Mouse (Mus musculus) cerebellum, adult 11-12 months (tissue): ENCODE results near the gene Ccdc51.

ENCODE experiments used
- DNase-seq: peaks from one replicate; pipeline ENCODE4 v3.0.0; 2022

Ccdc51 gene

GRCm38 (mm10) chr9:109098366-109098765 lies 16.1 kb downstream of the Ccdc51 start:
- no peak for DNase-seq

GRCm38 (mm10) chr9:109098969-109099368 lies 16.7 kb downstream of the Ccdc51 start:
- DNase-seq, result no peak

DNA sequence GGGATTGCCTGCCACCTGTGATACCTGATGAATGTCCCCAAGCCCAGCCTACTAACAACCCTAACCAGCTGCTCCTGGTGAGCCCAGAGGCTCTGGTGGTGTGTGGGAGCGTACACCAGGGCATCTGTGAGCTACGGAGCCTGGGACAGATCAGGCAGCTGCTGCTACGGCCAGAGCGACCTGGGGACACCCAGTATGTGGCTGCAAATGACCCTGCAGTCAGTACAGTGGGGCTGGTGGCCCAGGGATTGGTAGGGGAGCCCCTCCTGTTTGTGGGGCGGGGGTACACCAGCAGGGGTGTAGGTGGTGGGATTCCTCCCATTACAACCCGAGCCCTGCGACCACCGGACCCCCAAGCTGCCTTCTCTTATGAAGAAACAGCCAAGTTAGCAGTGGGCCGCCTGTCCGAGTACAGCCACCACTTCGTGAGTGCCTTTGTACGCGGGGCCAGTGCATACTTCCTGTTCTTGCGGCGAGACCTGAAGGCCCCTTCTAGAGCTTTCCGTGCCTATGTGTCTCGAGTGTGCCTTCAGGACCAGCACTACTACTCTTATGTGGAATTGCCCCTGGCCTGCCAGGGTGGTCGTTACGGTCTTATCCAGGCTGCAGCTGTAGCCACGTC lies 18.1 kb downstream of the Ccdc51 start:
- DNase-seq, result no peak

- no peak for DNase-seq
These were observed 19.7 kb downstream of the Ccdc51 start for GRCm38 (mm10) chr9:109101933-109102445.

DNA sequence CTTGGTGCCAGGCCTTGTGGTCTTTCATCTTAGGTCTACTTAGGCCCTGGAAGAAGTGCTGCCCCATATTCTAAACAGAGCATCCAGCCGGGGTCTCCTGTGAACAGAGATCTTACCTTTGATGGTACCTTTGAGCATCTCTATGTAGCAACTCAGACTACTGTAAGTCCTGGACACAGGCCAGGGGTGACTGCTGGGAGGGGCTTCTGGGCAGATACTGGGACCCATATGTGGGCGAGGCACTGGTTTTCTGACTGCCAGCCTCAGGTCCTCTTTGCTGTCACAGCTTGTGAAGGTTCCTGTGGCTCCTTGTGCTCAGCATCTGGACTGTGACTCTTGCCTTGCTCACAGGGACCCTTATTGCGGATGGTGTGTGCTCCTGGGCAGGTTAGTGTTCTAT lies 20.2 kb downstream of the Ccdc51 start:
- no peak for DNase-seq

DNA sequence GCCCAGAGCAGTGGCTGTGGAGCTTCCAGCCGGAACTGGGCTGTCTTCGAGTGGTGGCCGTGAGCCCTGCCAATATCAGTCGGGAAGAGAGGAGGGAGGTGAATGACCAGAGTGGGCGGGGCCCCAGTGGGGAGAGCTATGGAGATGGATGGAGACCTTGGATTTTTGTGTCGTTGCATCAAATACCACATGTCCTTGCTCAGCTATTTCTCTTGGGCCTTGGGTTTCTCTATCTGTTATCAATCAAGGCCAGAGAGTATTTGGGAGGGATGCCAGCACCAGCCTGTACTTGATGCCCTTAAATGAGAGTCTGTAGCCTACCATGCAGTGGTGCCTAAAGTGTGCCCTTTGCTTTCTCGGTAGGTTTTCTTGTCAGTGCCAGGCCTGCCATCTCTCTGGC lies 21.0 kb downstream of the Ccdc51 start:
- no peak for DNase-seq

- DNase-seq, result no peak
These were observed 21.8 kb downstream of the Ccdc51 start for GRCm38 (mm10) chr9:109104083-109104482.

DNA sequence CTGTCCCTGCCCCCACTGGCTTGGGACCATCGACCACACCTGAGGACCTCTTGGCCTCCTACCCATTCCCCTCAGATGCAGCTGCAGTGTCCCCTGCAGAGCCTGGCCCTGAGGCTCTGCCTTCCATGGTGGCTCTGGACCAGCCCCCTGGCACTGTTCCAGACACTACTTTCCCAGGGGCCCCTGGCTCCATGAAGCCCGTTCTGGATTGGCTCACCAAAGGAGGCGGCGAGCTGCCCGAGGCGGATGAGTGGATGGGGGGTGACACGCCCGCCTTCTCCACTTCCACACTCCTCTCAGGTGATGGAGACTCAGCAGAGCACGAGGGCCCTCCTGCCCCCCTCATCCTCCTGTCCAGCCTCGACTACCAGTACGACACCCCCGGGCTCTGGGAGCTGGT lies 22.7 kb downstream of the Ccdc51 start:
- no peak for DNase-seq

- no peak for DNase-seq
These were observed 23.4 kb downstream of the Ccdc51 start for GRCm38 (mm10) chr9:109105648-109106047.

DNA sequence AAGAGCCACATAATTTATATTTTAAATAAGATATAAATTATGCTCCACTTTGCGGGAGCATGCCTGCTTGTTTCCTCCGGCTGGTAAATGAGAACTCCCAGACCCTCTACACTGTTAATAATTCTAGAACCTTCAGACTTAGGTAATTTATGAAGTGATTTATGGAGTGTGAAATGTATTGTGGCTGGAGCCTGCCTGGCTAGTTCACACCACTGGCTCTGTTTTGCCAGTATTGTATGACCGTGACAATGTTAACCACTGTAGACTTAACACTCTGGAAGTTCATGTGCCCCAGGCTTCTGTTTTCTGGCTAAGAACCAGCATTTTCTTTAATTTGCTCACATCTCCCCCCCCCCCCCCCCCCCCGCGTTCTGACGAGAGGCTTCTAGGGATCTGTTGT lies 25.0 kb downstream of the Ccdc51 start:
- no peak for DNase-seq

DNA sequence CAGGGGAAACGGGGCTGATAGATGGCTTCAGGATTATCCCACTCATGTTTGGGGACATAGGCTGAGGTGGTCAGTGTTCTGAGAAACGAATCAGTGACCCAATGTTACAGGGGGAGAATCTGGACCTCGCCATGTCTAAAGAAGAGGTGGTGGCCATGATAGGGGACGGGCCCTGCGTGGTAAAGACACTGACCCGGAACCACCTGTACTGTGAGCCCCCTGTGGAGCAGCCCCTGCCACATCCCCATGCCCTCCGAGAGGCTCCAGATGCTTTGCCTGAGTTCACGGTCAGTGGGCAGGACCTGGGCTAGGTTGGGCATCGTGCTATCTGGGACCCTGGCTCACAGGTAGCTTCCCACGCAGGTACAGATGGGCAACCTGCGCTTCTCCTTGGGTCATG lies 27.9 kb downstream of the Ccdc51 start:
- DNase-seq, result no peak

DNA sequence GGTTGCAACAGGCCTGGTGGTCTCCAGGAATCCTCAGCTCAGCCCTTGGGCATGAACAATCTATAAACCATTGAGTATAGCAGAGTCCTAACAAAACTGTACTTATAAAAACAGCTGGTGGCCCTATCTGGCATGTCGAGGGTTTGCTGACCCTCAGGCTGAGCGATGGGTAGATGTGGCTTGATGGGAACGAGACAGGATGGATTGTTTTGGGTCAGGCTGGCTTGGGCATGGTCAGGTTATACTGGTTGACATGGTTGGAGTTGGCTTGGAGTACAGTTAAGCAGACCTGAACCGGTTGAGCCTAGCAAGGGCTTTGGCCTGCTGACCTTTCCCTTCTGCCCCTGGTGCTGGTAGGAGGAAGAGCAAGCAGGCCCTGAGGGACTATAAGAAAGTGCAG lies 28.8 kb downstream of the Ccdc51 start:
- DNase-seq, result no peak

DNA sequence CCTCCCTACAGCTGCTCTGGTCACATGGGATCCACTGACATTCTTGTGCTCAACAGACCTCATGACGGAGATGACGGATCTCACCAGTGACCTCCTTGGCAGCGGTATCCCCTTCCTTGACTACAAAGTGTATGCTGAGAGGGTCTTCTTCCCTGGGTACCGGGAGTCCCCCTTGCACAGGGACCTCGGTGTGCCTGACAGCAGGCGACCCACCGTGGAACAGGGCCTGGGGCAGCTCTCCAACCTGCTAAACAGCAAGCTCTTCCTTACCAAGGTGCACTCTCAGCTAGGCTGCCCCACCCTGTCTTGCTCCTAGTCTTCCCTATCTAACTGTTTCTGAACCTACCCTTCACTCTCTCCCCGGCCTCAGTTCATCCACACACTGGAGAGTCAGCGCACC lies 29.3 kb downstream of the Ccdc51 start:
- DNase-seq, result no peak

GRCm38 (mm10) chr9:109113331-109113730 lies 31.0 kb downstream of the Ccdc51 start:
- no peak for DNase-seq

DNA sequence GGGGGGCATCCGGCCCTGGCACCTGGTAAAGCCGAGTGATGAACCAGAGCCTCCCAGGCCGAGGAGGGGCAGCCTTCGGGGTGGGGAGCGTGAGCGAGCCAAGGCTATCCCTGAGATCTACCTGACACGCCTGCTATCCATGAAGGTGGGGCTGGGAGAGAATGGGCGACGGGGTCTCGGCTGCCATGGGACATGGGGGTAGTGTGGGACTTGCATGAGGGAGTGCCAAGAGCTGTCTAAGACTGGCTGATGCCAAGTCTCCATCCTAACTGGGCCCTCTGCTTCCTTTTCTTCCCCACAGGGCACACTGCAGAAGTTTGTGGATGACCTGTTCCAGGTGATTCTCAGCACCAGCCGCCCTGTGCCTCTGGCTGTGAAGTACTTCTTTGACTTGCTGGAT lies 32.0 kb downstream of the Ccdc51 start:
- DNase-seq, result no peak

- DNase-seq, result no peak
These were observed 32.6 kb downstream of the Ccdc51 start for GRCm38 (mm10) chr9:109114871-109115270.

- no peak for DNase-seq
These were observed 33.9 kb downstream of the Ccdc51 start for GRCm38 (mm10) chr9:109116205-109116604.

DNA sequence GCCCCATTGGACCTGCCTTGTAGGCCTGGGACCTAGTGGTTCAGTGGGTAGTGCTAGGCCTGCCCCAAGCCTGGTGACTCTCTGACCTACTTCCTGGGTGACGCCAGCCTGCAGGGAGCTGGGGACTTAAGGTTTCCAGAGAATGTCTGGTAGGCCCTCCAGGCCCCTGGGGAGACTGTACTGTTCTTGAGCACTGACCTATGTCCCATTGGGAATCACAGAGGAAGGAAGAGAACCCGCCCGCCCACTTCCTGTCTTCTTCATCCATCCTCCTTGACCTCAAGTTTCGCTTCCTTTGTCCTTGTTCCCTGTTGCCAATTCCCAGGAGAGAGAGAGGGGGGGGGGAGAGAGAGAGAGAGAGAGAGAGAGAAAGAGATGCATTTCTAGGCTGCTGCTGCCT lies 35.8 kb downstream of the Ccdc51 start:
- no peak for DNase-seq

GRCm38 (mm10) chr9:109119571-109119970 lies 37.3 kb downstream of the Ccdc51 start:
- no peak for DNase-seq

DNA sequence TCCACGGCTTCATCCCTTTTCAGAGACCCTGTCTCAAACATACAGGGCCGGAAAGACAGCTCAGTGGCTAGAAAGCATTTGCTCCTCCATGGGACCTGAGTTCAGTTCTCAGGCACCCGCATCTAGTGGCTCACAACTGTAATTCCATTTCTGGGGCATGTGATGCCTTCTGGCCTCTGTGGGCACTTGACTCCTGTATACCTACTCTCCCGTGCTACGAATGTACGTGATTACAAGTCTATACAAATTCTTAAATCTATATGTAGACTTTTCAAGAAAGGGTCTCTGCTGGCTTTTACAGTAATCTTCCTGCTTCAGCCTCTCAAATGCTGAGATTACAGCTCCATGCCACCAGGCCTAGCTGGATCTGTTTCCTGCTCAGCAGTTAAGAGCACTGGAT lies 38.7 kb downstream of the Ccdc51 start:
- DNase-seq, result no peak

GRCm38 (mm10) chr9:109122553-109123085 lies 40.3 kb downstream of the Ccdc51 start:
- no peak for DNase-seq

DNA sequence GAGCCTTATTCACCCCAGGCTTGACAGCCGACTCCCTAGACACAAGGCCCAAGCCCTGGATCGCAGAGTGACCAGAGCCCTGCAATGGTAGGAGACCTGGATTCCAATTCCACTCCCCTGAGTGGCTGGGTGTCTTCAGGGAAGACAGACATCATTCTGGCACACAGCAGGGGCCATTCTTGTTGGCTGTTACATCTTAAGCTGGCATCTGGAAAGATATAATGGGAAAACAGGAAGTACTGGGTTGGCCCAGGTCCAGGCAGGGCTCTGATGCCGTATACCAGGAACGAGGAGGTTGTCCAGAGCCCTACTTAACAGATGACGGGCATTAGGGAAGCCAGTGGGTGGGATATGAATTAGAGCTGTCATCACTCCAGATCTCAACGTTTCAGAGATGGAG lies 41.0 kb downstream of the Ccdc51 start:
- no peak for DNase-seq

DNA sequence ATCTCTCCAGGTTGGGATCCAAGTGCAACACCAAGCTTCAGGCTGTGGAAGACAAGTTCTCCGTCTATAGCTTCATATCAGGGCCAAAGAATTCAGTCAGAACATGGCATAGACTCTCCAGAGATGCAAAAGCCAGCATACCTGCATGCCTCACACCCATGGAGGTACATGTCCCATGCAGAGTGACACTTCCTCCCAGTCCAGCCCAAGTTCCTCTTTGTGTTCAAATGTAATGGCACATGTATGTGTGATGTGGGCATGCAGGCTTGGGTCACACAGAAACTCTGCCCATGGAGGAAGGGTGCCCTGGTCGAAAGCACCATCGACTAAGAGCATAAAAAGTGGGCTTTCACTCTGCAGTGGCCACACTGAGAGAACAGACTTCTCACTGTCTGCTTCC lies 41.9 kb downstream of the Ccdc51 start:
- no peak for DNase-seq

DNA sequence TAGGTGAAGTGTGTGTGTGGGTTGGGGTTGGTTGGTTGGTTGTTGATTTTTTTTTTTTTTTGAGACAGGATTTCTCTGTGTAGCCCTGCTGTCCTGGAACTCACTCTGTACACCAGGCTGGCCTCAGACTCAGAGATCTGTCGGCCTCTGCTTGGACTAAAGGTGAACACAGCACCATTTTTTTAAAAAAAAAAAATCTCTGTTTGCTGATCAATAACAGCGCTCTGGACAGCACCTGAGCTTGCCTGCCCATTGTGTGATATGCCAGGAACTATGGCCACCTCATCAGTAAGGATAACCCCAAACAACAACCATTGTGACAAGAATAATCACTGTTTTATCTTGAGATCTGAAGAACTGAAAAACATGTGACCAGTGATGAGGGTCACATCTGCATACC lies 42.8 kb downstream of the Ccdc51 start:
- DNase-seq, result no peak

DNA sequence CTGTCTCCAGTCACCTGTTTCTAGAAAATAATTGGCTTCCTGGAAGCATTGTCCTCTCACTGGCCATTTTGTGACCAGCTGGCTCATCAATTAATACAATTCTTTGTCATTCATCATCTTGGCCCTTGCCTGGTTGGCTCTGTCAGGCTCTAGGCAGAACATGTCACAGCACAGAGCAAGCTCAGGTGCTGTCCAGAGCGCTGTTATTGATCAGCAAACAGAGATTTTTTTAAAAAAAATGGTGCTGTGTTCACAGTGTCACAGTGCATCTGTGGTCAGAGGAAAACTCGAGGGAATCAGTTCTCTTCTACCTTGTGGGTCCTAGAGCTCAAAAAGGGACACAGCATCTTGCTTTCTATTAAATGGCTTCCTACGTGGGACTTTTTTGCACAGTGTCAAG lies 43.2 kb downstream of the Ccdc51 start:
- no peak for DNase-seq
